Mouse (Mus musculus) brain, embryonic 18.5 days (tissue): ENCODE data around the gene Wnt8b.

Experiments
- DNase-seq: peaks from one replicate; pipeline ENCODE4 v3.0.0-alpha.2; 2012; ENCODE audit warnings: low read depth, low spot score

The Wnt8b gene

DNA sequence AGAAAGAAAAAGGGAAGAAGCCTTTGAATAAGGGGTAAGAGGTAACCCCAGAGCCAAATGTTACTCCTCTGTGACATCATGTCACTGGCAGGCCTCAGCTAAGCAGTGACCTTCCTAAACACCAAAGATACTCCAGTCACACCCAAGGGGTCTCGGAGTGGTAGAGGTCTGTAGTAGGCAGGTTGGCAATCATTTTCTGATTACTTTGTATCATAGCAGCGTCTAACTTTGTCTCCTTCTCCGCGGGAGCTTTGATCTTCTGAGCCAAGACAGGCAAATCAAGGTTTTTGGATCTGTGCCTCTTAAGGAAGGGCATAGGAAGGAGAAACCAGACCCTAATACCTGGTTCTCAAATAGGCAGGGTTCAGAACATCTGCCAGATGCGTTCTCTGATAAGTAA lies 19.3 kb downstream of the Wnt8b start:
- DNase-seq: no peak

DNA sequence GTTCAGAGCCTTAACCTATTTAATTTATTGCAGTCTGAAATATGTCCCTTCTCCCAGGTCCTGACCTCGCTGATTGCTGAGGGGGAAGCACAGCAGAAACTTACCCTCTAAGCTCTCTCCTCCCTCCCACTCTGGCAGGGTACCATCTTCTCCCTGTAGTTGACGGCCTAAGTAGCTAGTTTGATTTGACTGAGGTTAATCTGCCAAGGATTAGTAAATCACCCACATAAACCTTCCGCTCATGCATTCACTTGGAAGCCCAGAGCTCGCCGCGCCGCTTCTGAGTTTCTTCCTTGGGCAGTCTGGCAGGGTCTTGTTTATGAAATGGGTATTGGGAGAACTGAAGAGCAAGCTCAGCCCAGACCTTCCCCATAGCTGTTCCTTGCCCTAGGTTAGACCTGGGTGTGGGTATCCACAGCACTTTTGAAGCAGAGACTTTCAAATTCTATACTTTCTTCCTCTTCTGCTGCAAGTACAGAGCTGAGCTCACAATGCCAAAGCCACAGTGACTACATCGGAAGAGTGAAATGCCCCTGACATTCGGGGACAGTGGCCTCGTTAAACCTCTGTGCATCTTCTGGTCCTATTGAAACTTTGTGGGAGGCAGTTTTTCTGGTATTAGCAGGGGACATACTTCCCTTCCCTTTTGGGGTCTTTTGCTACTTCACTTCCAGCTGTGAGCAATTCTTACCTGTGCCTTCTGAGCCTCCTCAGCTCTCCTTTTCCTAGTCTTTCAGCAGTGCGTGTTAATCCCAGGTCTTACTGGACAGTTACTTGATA lies 20.0 kb downstream of the Wnt8b start:
- DNase-seq: no peak

DNA sequence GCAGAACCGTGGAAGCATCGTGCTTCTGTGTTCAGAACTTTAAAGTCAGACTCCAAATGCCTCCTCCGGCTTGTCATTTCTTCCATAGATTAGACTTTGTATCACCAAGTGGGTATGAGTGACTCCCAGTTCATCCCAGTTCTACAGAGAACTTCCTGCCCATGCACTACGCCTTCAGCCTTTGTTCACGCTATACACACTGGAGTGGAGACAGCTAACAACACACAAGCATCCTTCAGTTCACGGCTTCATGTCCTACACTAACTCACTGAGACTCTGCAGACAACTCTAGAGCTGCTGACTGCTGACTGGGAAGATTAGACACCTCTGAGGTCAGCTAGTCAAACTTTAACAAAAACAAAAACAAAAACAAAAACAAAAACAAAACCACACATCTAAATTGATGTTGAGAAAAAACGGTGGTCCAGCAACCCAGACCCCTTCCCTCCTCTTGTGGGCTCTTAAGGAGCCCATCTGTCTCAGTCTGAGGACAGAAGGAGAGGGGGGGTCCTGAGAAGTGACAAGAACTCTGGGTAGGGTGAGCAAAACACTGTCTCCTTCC lies 20.7 kb downstream of the Wnt8b start:
- no peak for DNase-seq

DNA sequence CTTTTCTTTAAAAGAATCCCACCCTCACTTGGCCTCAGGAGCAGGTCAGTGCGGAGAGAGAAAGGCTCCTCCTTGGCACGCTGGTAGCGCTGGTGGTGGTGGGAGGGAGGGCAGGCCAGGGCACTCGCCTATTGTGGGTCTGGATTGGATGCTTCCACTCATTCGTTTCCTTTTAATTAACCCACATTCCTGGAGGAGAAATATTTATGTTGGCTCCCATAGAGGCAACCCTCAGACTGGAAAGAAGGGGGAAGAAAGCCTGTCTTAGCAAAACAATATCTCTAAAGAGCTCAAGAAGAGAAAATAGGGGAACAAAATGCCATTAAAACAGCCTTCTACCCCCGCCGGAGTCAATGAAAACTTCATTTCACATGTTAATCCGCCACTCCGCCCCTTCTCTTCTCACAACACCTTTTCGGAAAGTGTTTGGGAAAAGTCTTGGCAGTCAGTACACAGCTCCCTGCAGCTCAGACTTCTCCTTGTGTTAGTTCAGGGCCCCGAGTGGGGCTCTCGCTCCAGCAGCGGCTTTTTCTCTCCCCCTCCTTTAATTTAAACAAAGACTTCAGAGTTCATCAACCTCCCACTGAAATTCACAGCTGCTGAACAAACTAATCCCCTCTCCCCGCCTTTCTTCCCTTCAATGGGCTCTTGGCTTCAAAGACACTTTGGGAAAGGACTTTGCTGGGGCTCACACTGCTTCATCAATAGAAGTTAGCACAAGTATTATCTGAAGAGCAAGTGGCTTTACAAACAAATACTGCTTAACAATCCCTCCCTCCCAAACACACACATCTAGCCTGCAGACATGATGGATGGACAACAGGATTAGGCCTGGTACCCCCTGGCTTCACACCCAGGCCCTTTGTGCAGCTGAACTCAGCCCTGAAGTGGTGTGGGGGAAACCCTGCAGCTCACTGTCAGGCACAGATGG lies 21.5 kb downstream of the Wnt8b start:
- peak; percentile 12 for DNase-seq

DNA sequence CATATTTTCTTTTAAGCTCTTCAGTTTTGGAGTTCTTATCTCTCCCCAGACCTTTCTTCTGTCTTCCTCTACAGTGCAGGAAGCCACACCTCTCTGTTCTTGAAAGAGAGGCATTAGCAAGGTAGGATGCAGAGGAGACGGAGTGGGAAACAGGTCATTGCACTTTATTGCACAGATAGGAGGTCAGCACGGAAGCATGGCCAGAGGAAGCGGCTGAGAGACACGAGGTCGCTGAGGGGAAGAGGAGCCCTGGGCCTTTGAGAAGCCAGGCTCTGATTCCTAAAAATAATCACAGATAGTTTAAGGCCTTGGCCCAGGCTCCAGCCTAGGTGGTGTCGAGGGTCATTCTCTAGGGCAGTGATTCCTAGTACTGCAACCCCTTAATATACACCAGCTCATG lies 22.5 kb downstream of the Wnt8b start:
- DNase-seq: no peak

DNA sequence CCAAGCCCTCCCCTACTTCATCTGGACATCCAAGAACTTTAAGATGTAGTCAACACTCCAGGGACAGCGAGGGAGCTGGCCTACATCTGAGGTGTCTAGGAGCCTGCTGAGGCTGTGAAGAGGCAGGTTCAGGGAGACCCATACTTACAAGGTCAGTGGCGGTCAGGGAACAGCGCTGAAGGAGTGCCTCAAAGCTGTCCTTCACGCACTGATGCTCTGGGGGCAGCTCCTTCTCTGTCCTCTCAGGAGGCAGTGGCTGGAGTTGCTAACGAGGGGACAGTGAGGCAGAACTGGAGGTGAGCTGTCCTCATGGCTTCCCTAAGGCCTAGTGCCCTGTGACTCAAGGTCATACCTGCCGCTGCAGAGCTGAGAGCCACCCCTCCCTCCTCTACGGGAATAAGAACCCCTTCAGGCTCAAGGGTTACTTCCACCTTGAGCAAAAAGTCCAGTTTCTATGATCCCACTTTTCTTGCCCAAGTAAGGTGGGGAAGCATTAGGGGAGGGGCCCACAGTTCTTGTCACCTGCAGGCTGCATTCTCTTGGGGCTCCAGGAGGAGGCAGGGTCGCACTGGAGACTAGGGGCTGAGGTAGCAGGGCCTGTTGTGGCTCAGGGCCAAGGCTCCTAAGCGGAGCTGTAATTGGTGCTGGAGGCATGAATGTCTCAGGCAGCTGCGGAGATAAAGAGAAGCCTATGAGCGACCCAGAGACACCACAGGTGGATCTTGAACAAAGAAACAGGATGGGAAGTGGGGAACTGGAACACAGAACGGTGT lies 24.9 kb downstream of the Wnt8b start:
- no peak for DNase-seq

DNA sequence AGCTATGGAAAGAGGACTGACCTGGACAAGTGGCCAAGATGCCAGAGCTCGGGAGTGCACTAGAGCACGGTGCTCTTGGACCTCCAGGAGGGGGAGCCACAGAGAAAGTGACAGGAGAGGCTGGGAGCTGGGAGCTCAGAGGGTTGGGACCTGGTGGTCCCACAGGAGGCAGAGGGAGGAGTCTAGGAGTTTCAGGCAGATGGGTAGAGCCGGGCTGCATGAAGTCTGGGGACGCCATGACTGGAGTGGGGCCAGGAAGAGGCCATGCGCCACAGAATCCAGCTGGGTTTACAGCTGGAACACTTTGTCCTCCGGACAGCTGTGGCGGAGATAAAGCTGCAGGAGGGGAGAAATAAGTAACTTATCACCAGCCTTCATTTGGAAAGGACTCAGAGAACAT lies 25.9 kb downstream of the Wnt8b start:
- no peak for DNase-seq

DNA sequence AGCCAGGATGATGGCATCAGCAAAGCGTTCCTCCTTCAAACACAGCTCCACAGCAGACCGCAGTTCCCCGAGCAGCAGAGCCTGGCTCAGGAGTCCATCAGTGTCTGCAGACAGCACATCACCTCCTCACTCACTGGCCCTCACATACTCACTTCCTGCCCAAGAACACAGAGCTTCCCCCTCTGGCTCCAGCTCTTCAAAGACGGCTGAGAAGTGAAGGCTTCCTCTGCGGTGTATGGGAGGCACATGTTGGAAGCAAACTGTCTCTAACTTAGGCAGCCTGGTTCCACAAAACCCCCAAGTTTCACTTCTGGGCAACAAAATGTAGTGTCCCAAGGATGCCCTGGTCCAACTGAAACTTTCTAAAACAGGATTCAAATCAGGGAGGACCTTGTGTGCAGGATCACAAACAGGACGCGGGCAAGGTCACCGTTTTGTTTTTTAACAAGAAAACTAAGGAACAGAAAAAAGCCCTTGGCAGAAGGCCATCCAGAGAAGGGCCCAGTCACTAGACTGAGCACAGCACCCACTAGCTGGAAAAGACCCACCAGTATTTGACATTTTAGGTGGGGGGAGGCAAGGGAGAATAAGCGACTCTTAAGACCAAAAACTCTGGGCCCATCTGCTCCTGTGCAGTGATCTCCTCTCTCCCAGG lies 32.4 kb downstream of the Wnt8b start:
- no peak for DNase-seq

DNA sequence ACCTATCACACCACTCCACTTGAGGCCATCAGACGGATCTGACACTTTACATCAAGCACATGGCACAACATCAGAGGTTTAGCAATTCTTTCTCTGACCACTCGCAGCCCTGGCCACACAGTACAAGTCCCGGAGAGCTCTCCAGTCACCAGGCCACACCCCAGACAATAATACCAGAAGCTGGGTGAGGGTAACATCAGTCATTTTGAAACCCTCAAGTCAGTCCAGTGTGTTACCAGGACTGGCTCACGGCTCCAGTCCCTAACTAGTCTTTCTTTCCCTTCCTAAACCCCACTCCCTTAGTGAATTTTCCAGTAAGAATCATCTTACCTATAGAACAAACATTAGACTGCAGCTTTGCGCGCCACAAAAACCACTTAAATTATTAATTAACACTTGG lies 36.7 kb downstream of the Wnt8b start:
- DNase-seq: no peak

DNA sequence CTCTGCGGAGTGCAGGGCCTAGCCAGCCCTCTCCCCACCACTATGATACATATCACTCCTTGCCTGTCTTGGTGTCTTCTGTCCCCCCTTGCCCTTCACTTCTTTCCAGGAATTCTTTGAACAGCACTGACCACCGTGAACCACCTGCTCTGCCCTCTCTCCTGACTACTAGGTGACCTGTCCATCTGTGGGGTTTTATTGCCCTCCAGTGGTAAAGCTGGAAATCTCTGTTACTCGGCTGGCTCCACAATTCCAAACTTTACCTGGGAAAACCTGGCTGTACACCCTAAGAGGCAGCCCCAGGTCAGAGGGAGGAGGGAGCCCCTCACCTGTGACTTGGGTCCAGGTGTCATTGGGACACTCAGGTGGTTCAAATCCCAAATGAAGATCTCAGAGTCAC lies 42.1 kb downstream of the Wnt8b start:
- DNase-seq: no peak

DNA sequence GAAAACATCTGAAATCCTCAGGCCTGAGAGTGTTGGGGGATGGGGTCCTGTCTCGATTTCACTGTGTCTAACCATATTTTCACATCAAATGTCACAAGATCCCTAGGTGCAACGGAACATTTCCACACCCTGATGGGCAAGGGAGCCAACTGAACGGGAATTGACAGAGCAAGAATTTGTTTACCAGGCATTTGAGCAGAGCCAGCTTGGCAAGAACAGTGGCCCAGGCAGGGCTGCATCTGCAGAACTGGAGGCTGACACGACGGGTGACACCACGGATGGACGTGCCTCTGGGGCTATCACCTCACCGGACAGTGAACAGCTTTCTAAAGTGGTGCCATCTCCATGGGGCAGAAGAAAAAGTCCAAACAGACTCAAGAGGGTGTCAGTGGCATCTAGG lies 44.1 kb downstream of the Wnt8b start:
- DNase-seq: no peak

DNA sequence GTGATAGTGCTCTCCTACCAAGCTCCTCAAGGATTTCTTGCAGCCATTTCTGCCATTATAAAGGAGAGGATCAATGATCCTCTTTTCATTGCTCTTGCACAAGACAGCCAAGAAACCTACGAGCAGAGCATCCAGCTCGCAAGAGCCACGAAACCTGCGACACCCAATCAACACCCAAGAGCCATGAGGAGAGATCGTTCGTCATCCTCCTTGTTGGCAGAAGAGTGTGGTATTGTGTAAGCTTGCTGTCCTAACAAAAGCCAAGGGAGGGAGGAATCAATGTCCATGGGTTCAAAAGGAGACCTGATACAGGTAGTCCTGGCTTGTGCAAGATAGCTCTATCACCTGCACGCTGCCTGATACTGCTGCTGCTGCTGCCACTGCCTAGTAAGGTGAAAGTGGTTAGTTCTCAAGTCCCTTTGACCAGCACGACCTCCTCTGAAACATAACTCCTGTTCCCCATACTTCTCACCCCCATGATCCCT lies 49.5 kb downstream of the Wnt8b start:
- DNase-seq: no peak

DNA sequence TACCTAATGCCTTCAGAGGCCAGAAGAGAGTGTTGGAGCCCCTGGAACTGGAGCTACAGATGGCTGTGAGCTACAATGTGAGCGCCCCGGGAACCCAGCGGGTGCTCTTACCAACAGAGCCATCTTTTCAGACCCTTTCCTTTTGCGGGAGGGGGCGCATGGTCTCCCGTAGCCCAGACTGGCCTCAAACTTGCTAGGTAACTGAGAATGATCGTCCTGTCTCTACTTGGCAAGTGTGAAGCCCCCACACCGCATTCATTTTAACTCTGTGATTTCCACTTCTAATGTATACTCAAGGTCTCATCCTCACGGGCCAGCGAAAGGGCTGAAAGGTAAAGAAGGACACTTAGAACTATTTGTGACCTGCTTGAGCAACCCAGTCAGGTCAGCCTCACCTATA lies 51.1 kb downstream of the Wnt8b start:
- no peak for DNase-seq

DNA sequence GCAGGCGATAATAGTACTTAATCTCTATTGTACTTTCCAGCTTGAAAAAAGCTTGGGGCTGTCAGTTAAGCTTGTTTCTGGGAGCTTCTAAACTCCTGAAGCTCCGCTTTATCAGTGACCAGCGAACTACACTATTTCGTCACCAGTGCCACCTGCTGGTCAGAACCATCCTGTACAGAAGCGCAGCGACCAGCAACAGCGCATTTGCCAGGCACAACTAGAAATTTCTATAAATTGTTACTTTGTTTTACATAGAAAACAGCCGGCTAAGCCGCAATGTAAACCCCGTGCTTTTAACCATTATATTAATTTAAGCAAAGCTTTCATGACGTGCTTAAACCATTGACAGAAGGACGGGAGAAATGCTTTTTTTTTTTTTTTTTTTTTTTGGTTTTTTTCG lies 51.5 kb downstream of the Wnt8b start:
- DNase-seq: peak; percentile 55

DNA sequence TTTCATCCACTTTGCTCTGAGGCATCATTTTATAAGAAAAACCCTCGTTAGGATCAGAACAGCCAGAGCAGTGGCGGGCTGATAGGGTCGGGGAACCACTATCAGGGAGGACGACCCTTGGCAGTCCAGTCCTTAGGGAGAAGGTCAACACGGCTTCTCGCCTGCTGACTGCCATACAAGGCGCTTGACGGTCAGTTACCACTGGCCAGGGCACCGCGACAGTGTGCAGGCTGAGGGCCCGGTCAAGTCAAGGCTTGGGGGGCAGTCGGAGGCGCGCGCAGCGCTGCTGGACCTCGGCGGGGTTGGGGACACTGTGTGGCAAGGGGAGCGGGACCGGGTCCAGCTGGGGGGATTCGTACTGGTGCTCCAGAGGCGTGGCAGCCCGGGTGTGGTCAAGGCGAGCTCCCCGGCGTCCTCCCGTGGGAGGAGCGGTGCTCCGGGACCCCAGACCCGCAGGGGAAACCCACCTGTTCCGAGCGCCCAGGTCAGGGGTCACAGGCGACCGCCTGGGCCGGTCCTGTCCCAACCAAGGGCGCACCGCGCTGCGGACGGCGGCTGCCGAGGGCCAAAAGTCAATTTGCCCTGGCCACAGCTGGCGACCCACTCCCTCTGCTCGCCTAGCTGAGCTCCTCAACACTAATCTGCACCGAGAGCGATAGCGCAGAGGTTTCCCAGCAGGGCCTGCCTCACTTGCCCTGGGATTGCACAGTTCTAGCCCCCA lies 52.2 kb downstream of the Wnt8b start, which contains the start of gene Sec31b:
Sec31b (minus strand) TSS at position 544 of the 721 bp plus-strand sequence.
- DNase-seq: no peak

DNA sequence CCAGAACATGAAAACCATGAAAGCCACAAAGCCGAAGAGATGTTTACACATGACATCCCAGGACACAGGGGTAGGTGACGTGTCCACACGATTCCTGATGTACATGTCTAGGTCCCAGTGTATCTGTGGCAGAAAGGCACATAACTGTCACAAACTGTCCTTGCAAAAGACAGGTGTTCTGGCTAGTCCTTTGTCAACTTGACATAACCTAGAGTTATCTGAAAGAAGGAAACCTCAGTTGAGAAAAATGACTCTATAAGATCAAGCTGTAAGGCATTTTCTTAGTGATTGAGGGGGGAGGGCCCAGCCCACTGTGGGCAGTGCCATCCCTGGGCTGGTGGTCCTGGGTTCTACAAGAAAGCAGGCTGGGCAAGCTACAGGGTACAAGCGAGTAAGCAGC lies 59.5 kb downstream of the Wnt8b start, which contains the start of gene Gm20538:
Gm20538 (minus strand) TSS at position 101 of the 400 bp plus-strand sequence.
- no peak for DNase-seq

DNA sequence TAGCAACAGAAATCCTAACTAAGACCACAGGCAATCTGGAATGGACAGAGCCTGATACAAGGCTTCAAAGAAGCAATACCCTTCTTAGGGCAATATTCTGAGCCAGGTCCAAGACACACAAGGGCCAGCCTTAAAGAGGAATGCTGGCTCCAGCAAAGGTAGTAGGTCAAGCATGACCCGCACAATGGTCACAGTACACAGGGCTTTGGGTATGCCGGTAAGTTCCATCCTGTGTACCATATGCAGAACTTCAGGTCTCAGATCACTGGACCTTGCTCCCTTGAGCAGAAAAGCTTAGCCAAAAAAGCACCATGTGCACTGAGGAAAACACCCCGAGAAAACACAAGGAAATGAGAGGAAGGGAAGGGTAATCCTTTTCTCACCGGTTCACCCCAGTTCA lies 60.0 kb downstream of the Wnt8b start:
- DNase-seq: no peak

DNA sequence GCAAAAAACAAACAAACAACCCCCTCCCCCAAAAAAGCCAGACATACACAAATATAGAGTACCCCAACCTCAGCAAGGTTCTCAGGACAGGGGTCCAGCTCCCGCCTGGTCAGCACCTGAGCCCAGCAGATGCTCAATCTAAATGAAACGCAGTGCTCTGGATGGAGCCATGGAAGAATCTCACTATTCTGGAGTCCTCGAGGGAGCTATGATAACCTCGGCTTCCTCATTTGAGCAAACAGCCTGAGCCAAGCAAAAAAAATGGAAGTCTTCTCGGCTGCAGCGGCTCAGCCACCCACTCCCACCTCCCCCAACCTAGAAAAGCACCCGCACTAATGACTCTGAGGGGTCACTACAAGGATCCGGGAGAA lies 61.2 kb downstream of the Wnt8b start:
- no peak for DNase-seq

DNA sequence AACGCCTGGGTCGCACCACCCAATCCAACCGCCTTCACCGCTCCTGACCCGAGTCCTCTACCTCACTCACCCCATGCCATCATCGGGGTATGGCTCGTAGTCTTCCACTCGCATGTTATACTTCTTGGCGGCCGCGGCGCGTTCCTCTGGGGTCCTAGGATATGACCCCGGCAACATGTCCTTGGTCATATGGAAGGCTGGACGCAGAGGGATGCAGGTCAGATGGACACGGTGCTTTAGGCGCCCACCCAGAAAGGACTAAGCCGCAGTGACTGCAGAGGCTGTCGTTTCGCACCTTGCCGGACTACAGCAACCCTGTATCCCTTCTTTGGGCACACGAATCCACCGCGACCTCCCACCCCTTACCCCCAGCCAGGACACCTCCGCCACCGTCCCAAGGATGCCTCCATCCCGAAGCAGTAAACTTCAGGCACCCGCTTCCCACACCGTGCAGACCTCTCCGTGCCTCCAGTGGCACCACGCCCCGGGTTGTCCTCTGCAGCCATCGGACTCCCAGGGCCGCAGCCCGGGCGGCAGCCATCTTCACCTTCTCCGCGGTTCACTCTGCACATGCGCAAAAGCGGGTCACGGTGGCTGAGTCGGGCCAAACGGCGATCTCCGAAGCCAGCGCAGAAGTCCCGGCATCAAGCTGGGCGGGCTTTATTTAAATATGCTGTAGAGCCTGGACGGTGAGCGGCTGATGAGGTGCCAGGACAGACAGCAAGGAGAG lies 61.8 kb downstream of the Wnt8b start, which contains the start of gene Ndufb8:
Ndufb8 (minus strand) TSS at position 580 of the 730 bp plus-strand sequence.
- DNase-seq: peak; percentile 77
